Mouse (Mus musculus) layer of hippocampus, postnatal 10 days (tissue): ENCODE results near the gene Olfr206. TPM values are rescaled to one million over a fixed set of nuclear protein-coding genes. Genes with fewer than 3 reads are reported as not detected.
A peak's percentile ranks its signal among the peaks of the same experiment; 100 is the strongest.
"Not testable (repeated sequence)": the region's sequence is repeated elsewhere in the genome, so short reads cannot be mapped to it uniquely, and the experiment has no call there.

ENCODE experiments used
- DNase-seq, 2 experiments: peaks; one replicate each; pipeline ENCODE4 v3.0.0; 2021; ENCODE audit warnings: low spot score in 2 of 2
- long read RNA-seq: library from polyadenylated mRNA; stranded (forward); transcript quantifications from one replicate; pipeline ENCODE4 v2.0.0, GENCODE M21; 2023
- total RNA-seq, 2 experiments: library from RNA; stranded (reverse); gene quantifications; 2 replicates each; pipeline ENCODE4 v1.2.3; 2021

Gene Olfr206
- total RNA-seq = not detected
- long read RNA-seq = 0 reads

GRCm38 (mm10) chr16:59349146-59349545 lies at the start of gene Olfr206:
TSS of gene Olfr206 (minus strand) at chr16:59349246.
- DNase-seq = no peak

GRCm38 (mm10) chr16:59393300-59393699 lies 44.3 kb upstream of the Olfr206 start:
- DNase-seq = peak in 1 of 2 experiments; percentile 29

- DNase-seq = no peak
These were observed 14.8 kb upstream of the Olfr206 start, which contains the start of gene Olfr209 for GRCm38 (mm10) chr16:59363893-59364292. TSS of gene Olfr209 (minus strand) at chr16:59363993.

GRCm38 (mm10) chr16:59331038-59331437 lies 18.0 kb downstream of the Olfr206 start, which contains the start of gene Olfr205:
TSS of gene Olfr205 (minus strand) at chr16:59331138.
- no peak for DNase-seq

GRCm38 (mm10) chr16:59323262-59323661 lies 25.8 kb downstream of the Olfr206 start:
- DNase-seq = not testable (repeated sequence)

GRCm38 (mm10) chr16:59318148-59318547 lies 30.9 kb downstream of the Olfr206 start, which contains the start of gene Olfr204:
TSS of gene Olfr204 (minus strand) at chr16:59318248.
- DNase-seq = no peak

GRCm38 (mm10) chr16:59298581-59298980 lies 50.5 kb downstream of the Olfr206 start, which contains the start of gene Olfr203:
TSS of gene Olfr203 (plus strand) at chr16:59298881.
- DNase-seq = no peak

Other genes with a start within 250 kb of the Olfr206 start
- not detected for gene Olfr193, start 237.4 kb downstream of the Olfr206 start, total RNA-seq
- not detected for gene Olfr194, start 228.2 kb downstream of the Olfr206 start, total RNA-seq
- not detected for gene Olfr195, start 202.2 kb downstream of the Olfr206 start, total RNA-seq
- gene Olfr196, start 178.8 kb downstream of the Olfr206 start, total RNA-seq = not detected
- gene Olfr198, start 145.7 kb downstream of the Olfr206 start, total RNA-seq = not detected
- not detected for gene Olfr199, start 129.5 kb downstream of the Olfr206 start, total RNA-seq
- not detected for gene Olfr201, start 76.6 kb downstream of the Olfr206 start, total RNA-seq
- gene Olfr202, start 62.5 kb downstream of the Olfr206 start, total RNA-seq = not detected
- not detected for gene Olfr203, start 50.4 kb downstream of the Olfr206 start, total RNA-seq
- gene Olfr204, start 31.0 kb downstream of the Olfr206 start, total RNA-seq = under 1 TPM; 0.09 to 0.11 TPM
- gene Olfr205, start 18.1 kb downstream of the Olfr206 start, total RNA-seq = not detected
- not detected for gene Olfr209, start 14.7 kb upstream of the Olfr206 start, total RNA-seq
- gene Gabrr3, start 58.1 kb upstream of the Olfr206 start, total RNA-seq = under 1 TPM in 1 of 2 experiments, not detected in 1; 0.07 TPM
- 10 to 100 TPM; 10.5 to 12.6 TPM for gene Riox2, start 122.5 kb upstream of the Olfr206 start, total RNA-seq